Mouse (Mus musculus): ENCODE measurements around the gene Ubl4b. TPM values are rescaled to one million over a fixed set of nuclear protein-coding genes. Genes with fewer than 3 reads are reported as not detected.

The Ubl4b gene
- polyA plus RNA-seq (2012; ENCODE audit: insufficient read depth, insufficient read length, missing spikeins): not detected in 2 replicates

DNA sequence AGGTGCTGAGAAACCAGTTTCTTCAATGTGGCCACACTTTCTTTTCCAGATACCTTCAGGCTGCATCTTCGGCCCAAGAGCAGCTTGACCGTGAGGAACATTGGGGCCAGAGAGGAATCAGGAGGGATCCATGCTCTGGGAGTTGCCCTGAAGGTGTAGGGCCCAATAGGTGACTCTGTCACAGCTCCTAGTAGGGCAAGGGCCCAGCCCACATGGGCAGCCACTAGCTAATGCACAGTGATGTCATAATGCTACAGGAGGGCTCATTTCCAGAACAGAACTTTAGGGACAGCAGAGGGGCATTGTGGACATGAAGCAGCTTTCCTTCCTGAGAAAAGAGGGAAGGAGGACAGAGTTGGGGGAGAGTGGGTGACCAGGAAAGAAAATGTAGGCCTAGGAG is at the start of gene Ubl4b:
Gene Ubl4b, minus strand, starts transcription at position 232 of the 400 bp plus-strand sequence.
- Histone ChIP-seq H3K4me1 (ENCODE audit: control insufficient read depth, insufficient read depth, low read length) (no peaks in the 10 kb centered on the region), H3K27ac (ENCODE audit: insufficient read depth, low read depth, low read length) (no peak within 1 kb of the TSS), H3K4me3 (ENCODE audit: insufficient read depth, low read length) (no peak within 1 kb of the TSS)
- no peak for TF ChIP-seq POLR2A (IDR thresholded peaks at IDR 0.05; ENCODE audit: borderline replicate concordance, low read depth, low read length)
- TF ChIP-seq CTCF (IDR thresholded peaks at IDR 0.05; ENCODE audit: low read depth, low read length): no peak

DNA sequence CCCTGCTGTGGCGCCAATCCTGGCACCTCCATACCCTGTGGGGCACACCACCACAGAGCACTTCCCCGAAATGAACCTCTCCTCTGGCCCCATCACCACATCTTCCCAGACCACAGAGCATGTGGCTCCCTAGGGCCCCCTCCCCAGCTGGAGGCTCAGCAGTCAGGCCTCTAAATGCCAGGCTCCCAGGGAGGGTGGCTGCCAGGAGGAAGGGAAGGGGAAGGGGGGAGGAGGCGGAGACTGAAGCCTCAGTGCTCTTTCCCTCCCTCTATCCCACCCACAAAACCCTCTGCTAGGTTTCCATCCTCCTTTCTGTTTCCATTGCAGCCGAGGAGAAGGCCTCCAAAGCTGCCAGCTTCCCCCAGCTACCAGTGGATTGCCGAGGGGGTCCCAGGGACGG is 45.3 kb upstream of the Ubl4b start:
- H3K4me3 ChIP-seq (ENCODE audit: insufficient read depth, low read length): no peak overlapping the region
- no peak overlapping the region for H3K27ac ChIP-seq (ENCODE audit: insufficient read depth, low read depth, low read length)
- TF ChIP-seq POLR2A (IDR thresholded peaks at IDR 0.05; ENCODE audit: borderline replicate concordance, low read depth, low read length) (no peak), CTCF (IDR thresholded peaks at IDR 0.05; ENCODE audit: low read depth, low read length) (no peak)
- H3K4me1 ChIP-seq (ENCODE audit: control insufficient read depth, insufficient read depth, low read length): no peaks in the 10 kb centered on the region

DNA sequence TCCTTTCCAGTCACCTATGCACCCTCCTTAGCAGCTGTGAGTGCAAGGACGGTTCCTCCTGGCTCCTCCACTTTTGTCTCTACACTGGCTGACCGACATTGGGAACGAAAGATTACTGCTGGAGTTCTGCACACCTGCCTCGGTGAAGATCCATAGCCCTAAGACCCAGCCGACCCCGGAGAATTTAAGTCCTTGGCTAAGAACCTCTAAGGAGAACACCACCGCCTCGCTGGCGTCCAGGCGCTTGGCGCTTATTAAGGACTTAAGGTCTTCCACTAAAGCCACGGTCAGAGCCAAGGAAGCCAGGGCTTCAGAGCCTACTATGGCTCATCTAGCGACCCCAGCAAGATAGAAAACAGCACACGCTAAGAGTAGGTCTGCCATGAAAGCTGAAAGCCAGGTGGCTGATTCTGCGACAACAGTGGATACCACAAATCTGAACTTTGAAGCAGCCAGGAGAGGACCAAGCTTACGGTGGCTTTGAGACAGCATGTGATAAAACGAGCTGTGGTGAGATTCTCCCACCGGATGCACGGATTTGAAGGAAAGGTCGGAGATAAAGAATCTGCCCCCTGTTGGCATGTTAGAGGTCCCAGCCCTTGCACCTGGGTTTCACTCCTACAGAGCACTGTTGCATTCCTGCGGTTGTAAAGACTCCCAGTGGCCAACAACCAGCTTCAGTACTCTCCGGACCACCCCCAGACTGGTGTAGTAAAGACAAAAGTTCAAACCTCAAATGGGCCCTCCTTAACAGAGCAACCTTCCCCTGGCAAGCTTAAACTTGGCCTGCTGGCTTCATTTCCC is 42.9 kb upstream of the Ubl4b start:
- no peak overlapping the region for H3K27ac ChIP-seq (ENCODE audit: insufficient read depth, low read depth, low read length)

GRCm38 (mm10) chr3:107597134-107597533 is 42.3 kb upstream of the Ubl4b start:
- no peak overlapping the region for H3K4me3 ChIP-seq (ENCODE audit: insufficient read depth, low read length)
- no peak for TF ChIP-seq CTCF (IDR thresholded peaks at IDR 0.05; ENCODE audit: low read depth, low read length)

More for the DNA sequence above, 42.9 kb upstream of the Ubl4b start:
- Histone ChIP-seq H3K4me1 (ENCODE audit: control insufficient read depth, insufficient read depth, low read length) (no peaks in the 10 kb centered on the region), H3K4me3 (ENCODE audit: insufficient read depth, low read length) (no peak overlapping the region)
- TF ChIP-seq POLR2A (IDR thresholded peaks at IDR 0.05; ENCODE audit: borderline replicate concordance, low read depth, low read length) (no peak), CTCF (IDR thresholded peaks at IDR 0.05; ENCODE audit: low read depth, low read length) (no peak)

GRCm38 (mm10) chr3:107596559-107596958 is 41.7 kb upstream of the Ubl4b start:
- Histone ChIP-seq H3K27ac (ENCODE audit: insufficient read depth, low read depth, low read length) (no peak overlapping the region), H3K4me3 (ENCODE audit: insufficient read depth, low read length) (no peak overlapping the region), H3K4me1 (ENCODE audit: control insufficient read depth, insufficient read depth, low read length) (no peaks in the 10 kb centered on the region)
- no peak for TF ChIP-seq CTCF (IDR thresholded peaks at IDR 0.05; ENCODE audit: low read depth, low read length)
- TF ChIP-seq POLR2A (IDR thresholded peaks at IDR 0.05; ENCODE audit: borderline replicate concordance, low read depth, low read length): no peak

More at GRCm38 (mm10) chr3:107597134-107597533, 42.3 kb upstream of the Ubl4b start:
- Histone ChIP-seq H3K27ac (ENCODE audit: insufficient read depth, low read depth, low read length) (no peak overlapping the region), H3K4me1 (ENCODE audit: control insufficient read depth, insufficient read depth, low read length) (no peaks in the 10 kb centered on the region)

DNA sequence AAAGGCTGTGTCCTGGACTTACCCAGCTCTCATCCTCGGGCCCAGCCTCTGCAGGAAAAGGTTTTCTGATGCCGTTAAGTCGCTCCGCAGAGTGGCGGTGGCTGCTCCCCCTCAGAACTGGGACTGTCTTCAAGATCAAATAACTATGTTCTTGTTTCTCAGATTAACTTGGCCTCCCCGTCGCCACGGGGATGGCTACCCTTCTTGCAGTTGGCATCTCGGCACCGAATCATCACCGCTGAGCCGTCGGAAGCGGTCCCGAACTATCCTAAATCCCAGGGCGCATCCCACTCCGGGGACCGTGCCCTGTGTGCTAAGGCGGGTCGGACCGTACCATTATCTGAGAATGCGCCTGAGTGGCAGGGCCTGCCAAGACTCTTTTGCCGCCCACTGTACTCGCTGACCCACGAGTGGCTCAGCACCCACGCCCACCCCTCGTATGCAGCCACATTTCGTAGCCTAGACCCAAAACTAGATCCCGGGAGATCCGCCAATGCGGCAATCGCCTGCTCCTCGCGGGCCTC is 41.1 kb upstream of the Ubl4b start:
- Histone ChIP-seq H3K4me3 (ENCODE audit: insufficient read depth, low read length) (no peak overlapping the region), H3K27ac (ENCODE audit: insufficient read depth, low read depth, low read length) (no peak overlapping the region), H3K4me1 (ENCODE audit: control insufficient read depth, insufficient read depth, low read length) (no peaks in the 10 kb centered on the region)
- TF ChIP-seq POLR2A (IDR thresholded peaks at IDR 0.05; ENCODE audit: borderline replicate concordance, low read depth, low read length) (no peak), CTCF (IDR thresholded peaks at IDR 0.05; ENCODE audit: low read depth, low read length) (no peak)

DNA sequence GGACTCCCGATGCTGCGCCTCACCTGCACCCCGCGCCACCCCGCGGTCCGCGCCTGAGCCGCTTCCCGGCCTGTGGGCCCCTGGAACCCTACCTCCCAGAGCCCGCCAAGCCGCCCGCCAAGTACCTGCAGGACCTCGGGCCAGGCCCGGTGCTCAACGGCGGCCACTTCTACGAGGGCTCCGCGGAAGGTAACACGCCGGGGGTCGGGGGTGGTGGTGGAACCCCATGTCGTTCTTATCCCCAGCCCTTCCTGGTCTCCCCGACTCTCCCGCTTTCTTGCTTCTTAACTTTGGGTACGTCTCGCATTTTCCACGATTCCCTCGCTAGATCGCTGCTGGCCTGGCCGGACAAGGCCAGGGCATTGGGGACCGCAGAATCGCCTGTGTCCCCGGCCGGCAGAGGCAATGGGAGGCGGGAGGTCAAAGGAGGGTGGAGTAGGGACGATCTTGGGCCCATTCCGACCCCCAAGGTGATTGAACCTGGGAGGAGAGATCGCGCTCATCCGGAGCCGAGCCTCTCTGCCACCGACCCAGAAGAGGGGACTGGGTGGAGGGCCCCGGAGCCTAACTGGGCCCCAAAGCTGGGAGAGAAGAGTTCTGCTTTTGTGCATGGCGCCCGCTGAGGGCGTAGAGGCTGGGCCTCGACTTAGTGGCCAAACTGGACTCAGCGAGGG is 40.5 kb upstream of the Ubl4b start:
- Histone ChIP-seq H3K27ac (ENCODE audit: insufficient read depth, low read depth, low read length) (no peak overlapping the region), H3K4me3 (ENCODE audit: insufficient read depth, low read length) (peak overlapping the region; percentile 30; the same call in 1 of the 2 replicates), H3K4me1 (ENCODE audit: control insufficient read depth, insufficient read depth, low read length) (no peaks in the 10 kb centered on the region)
- TF ChIP-seq CTCF (IDR thresholded peaks at IDR 0.05; ENCODE audit: low read depth, low read length) (no peak), POLR2A (IDR thresholded peaks at IDR 0.05; ENCODE audit: borderline replicate concordance, low read depth, low read length) (no peak)

- Histone ChIP-seq H3K4me3 (ENCODE audit: insufficient read depth, low read length) (peak within 1 kb of the TSS; percentile 30; the same call in 1 of the 2 replicates), H3K27ac (ENCODE audit: insufficient read depth, low read depth, low read length) (no peak within 1 kb of the TSS), H3K4me1 (ENCODE audit: control insufficient read depth, insufficient read depth, low read length) (no peaks in the 10 kb centered on the region)
- TF ChIP-seq CTCF (IDR thresholded peaks at IDR 0.05; ENCODE audit: low read depth, low read length): no peak
- TF ChIP-seq POLR2A (IDR thresholded peaks at IDR 0.05; ENCODE audit: borderline replicate concordance, low read depth, low read length): no peak
These were observed 39.9 kb upstream of the Ubl4b start, which contains the start of gene Alx3 for GRCm38 (mm10) chr3:107594662-107595263. Alx3 (plus strand) TSS chr3:107595031.

- Histone ChIP-seq H3K27ac (ENCODE audit: insufficient read depth, low read depth, low read length) (no peak overlapping the region), H3K4me1 (ENCODE audit: control insufficient read depth, insufficient read depth, low read length) (no peaks in the 10 kb centered on the region), H3K4me3 (ENCODE audit: insufficient read depth, low read length) (no peak overlapping the region)
- TF ChIP-seq CTCF (IDR thresholded peaks at IDR 0.05; ENCODE audit: low read depth, low read length) (no peak), POLR2A (IDR thresholded peaks at IDR 0.05; ENCODE audit: borderline replicate concordance, low read depth, low read length) (no peak)
These were observed 38.8 kb upstream of the Ubl4b start for GRCm38 (mm10) chr3:107593632-107594031.
